Mouse (Mus musculus) MEL (cell line): Measurements from ENCODE around the gene Gm28053.

Source experiments
- CTCF ChIP-seq, 3 experiments: IDR thresholded peaks in 2 of 3; conservative IDR thresholded peaks in 1 of 3; 2 replicates each; pipeline ENCODE4 v1.5.1; 2011 to 2012; ENCODE audit warnings: low read length in 3 of 3, low read depth in 2 of 3, mild to moderate bottlenecking in 2 of 3, improper control_type of control experiment in 1 of 3, inconsistent platforms in 1 of 3, mixed read lengths in 1 of 3, moderate library complexity in 1 of 3; ENCODE audit not compliant: control insufficient read depth in 1 of 3, insufficient read depth in 1 of 3, poor library complexity in 1 of 3, severe bottlenecking in 1 of 3
- EP300 ChIP-seq, 2 experiments: IDR thresholded peaks; 2 replicates each; pipeline ENCODE4 v1.6.1; 2011; ENCODE audit warnings: improper control_type of control experiment in 2 of 2, low read length in 2 of 2, low read depth in 1 of 2, mild to moderate bottlenecking in 1 of 2
- ETS1 ChIP-seq: IDR thresholded peaks from 2 replicates; pipeline ENCODE4 v1.6.1; 2012; ENCODE audit warnings: low read depth, mild to moderate bottlenecking, inconsistent platforms, low read length, improper control_type of control experiment, moderate library complexity
- HCFC1 ChIP-seq: IDR thresholded peaks from 2 replicates; pipeline ENCODE4 v1.6.1; 2012; ENCODE audit warnings: low read depth, mild to moderate bottlenecking, inconsistent platforms, low read length, improper control_type of control experiment, moderate library complexity
- MAFK ChIP-seq: IDR thresholded peaks from 2 replicates; pipeline ENCODE4 v1.6.1; 2011; ENCODE audit warnings: low read depth, mild to moderate bottlenecking, low read length, improper control_type of control experiment, borderline replicate concordance
- MAX ChIP-seq: IDR thresholded peaks from 2 replicates; pipeline ENCODE4 v1.6.1; 2011; ENCODE audit warnings: low read length, improper control_type of control experiment
- MAZ ChIP-seq: IDR thresholded peaks from 2 replicates; pipeline ENCODE4 v1.6.1; 2012; ENCODE audit warnings: low read depth, mild to moderate bottlenecking, inconsistent platforms, low read length, improper control_type of control experiment
- MEF2A ChIP-seq: IDR thresholded peaks from 2 replicates; pipeline ENCODE4 v1.6.1; 2014; ENCODE audit warnings: low read depth, mild to moderate bottlenecking, inconsistent platforms, low read length, improper control_type of control experiment; ENCODE audit not compliant: poor library complexity, insufficient replicate concordance, severe bottlenecking; ENCODE audit errors: extremely low read depth
- MXI1 ChIP-seq: IDR thresholded peaks from 2 replicates; pipeline ENCODE4 v1.6.1; 2011; ENCODE audit warnings: mild to moderate bottlenecking, low read depth, low read length, improper control_type of control experiment
- POLR2A ChIP-seq, 2 experiments: IDR thresholded peaks; 2 replicates each; pipeline ENCODE4 v1.6.1; 2011 to 2012; ENCODE audit warnings: low read length in 2 of 2, mild to moderate bottlenecking in 2 of 2, control low read depth in 1 of 2, improper control_type of control experiment in 1 of 2, low read depth in 1 of 2, moderate library complexity in 1 of 2; ENCODE audit not compliant: control insufficient read depth in 1 of 2, insufficient read depth in 1 of 2, poor library complexity in 1 of 2
- SIN3A ChIP-seq: IDR thresholded peaks from 2 replicates; pipeline ENCODE4 v1.6.1; 2012; ENCODE audit warnings: low read length, improper control_type of control experiment, inconsistent platforms
- TAL1 ChIP-seq: IDR thresholded peaks from 2 replicates; pipeline ENCODE4 v1.6.1; 2012; ENCODE audit warnings: mild to moderate bottlenecking, inconsistent platforms, low read length, moderate library complexity, mixed read lengths
- USF1 ChIP-seq: IDR thresholded peaks from 2 replicates; pipeline ENCODE4 v1.6.1; 2014; ENCODE audit warnings: low read depth, mild to moderate bottlenecking, inconsistent platforms, low read length, improper control_type of control experiment, moderate library complexity
- ZC3H11A ChIP-seq: IDR thresholded peaks from 2 replicates; pipeline ENCODE4 v1.6.1; 2012; ENCODE audit warnings: low read depth, mild to moderate bottlenecking, inconsistent platforms, low read length, improper control_type of control experiment

- TF ChIP-seq MEF2A (no peak), SIN3A (no peak), EP300 (IDR thresholded peaks at IDR 0.05; ENCODE audit: low read depth in 1 of 2, low read length in 2 of 2) (no peak), CTCF (IDR thresholded peaks at IDR 0.05 in 2 of 3, conservative IDR thresholded peaks at IDR 0.05 in 1 of 3; ENCODE audit: control insufficient read depth in 1 of 3, insufficient read depth in 1 of 3, low read depth in 2 of 3, low read length in 3 of 3, poor library complexity in 1 of 3, severe bottlenecking in 1 of 3) (no peak), MXI1 (no peak), MAX (no peak), POLR2A (IDR thresholded peaks at IDR 0.05; ENCODE audit: control insufficient read depth in 1 of 2, insufficient read depth in 1 of 2, low read depth in 1 of 2, low read length in 2 of 2, poor library complexity in 1 of 2) (no peak), ZC3H11A (no peak), USF1 (no peak), HCFC1 (no peak), MAZ (no peak), TAL1 (no peak), ETS1 (no peak), MAFK (no peak)
These were observed 14.5 kb downstream of the Gm28053 start for GRCm38 (mm10) chr6:48732864-48733304.
